Mouse (Mus musculus) kidney, adult 9 months (tissue): ENCODE measurements around the gene Tm9sf4.

Source experiments
- DNase-seq: peaks from one replicate; pipeline ENCODE4 v3.0.0; 2022

The Tm9sf4 gene

GRCm38 (mm10) chr2:153161684-153162080, 579 bp downstream of the Tm9sf4 start:
- DNase-seq, result no peak

DNA sequence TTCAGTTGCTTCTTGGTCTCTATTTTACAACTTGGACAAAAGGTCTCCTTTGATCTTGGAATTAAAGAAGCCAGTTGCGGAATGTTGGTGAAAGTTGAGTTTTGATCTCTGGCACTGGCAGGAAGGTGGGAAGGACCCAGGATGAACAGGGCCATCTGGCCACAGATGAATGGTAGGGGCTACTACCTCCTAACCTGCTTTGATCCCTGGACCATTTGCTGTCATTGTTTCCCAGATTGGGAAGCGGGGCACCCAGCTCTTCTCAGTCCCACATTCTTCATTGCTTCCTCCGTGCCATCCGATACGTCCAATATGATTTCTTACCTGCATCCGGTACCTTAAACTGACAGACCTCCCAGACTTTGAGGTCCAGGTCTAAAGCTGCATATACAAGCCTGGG, 6.0 kb downstream of the Tm9sf4 start:
- no peak for DNase-seq

DNA sequence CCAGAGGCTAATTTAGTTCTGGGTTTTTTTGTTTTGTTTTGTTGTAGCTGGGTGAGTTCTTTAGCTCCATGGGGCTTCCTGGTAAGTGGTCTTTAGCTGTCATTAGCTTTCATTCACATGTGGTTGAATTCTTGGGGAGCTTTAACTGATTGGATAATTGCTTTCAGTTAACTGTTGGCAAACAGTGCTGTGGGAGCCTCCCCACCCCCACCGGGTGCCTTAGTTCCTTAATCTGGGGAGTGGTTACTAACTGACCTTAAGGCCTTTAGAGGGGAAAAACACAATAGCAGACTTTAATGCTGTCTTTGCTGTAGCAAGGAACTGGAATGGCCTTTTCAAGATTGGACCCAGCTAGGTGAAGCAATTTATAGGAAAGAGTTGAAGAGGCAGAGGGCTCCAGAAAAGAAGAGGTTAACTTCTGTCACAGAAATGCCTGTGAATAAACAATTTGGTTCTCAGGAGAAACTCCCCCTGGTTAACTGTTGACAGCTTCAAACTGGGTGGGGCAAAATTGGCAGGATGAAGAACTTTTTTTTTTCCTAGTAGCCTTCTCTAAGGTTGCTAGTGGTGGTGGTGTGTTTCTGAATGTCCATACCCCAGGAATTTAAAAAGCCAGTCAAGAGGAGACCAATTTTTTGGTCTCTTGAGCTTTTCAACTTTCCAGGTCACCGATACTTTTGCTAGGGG, 7.2 kb downstream of the Tm9sf4 start:
- DNase-seq, result peak; percentile 50

DNA sequence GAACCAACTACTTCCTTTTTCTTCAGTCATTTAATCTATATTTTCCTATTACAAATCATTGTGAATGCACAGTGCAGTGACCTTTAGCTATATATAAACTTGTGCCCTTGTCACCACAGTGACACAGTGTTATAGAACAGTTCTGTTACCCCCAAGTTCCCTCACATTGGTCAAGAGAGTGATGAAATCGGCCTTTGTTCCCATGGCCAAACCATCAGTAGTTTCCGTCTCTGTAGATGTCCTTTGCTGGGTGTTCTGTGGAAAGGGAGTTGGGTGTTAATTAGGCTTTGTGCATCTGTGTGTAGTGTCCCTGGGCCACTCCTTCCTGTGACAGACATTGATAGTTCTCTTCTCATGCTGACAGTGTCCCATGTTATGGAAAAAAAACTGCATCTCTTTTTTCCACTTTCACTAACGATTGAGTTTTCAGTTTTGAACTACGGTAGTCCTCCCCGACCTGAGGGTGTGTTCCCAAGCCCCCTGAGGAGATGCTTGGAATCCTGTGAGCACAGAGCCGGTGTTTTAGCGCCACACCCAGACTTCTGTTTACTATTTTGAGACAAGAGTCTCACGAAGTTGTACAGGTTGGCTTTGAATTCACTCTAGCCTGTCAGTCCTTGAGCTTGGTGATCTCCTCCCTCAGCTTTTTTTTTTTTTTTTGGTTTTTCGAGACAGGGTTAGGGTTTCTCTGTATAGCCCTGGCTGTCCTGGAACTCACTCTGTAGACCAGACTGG, 9.6 kb downstream of the Tm9sf4 start:
- DNase-seq, result no peak

DNA sequence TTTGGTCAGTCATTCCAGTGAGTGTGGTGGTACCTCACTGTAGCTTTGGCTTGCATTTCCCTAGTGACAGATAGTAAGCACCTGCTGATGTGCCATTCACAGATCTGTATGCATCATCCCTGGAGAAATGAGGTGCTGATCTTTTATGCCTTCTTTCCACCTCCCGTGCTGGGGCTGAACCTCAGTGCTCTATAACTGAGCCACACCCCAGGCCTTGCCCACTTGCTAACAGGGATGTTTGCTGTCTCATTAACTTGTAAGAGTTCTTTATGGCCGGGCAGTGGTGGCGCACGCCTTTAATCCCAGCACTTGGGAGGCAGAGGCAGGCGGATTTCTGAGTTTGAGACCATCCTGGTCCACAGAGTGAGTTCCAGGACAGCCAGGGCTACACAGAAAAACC, 10.9 kb downstream of the Tm9sf4 start:
- DNase-seq, result no peak

GRCm38 (mm10) chr2:153175995-153176570, 15.0 kb downstream of the Tm9sf4 start:
- DNase-seq, result no peak

GRCm38 (mm10) chr2:153177188-153177587, 16.1 kb downstream of the Tm9sf4 start:
- peak; percentile 28 for DNase-seq

- peak; percentile 63 for DNase-seq
Measured at GRCm38 (mm10) chr2:153179126-153179860, 18.2 kb downstream of the Tm9sf4 start.

GRCm38 (mm10) chr2:153179961-153180360, 18.9 kb downstream of the Tm9sf4 start:
- no peak for DNase-seq

GRCm38 (mm10) chr2:153186176-153186591, 25.1 kb downstream of the Tm9sf4 start:
- DNase-seq, result no peak

DNA sequence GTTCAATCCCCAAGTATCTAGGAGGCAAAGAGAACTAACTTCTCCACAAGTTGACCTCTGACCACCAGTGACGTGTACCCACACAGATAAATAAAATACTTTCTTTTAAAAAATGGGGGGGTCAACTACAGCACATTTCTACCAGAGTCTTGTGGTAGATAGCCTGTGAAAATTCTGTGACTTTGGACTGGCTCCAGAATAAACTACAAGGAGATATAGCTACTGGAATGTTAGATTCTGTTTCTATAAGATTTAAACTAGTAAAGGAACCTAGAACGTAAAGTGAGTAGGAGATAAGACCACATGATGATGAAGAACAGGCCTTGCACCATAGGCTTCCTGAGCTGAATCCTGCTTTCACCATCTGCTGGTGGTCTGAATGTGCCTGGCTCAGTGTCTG, 26.7 kb downstream of the Tm9sf4 start:
- DNase-seq, result no peak

DNA sequence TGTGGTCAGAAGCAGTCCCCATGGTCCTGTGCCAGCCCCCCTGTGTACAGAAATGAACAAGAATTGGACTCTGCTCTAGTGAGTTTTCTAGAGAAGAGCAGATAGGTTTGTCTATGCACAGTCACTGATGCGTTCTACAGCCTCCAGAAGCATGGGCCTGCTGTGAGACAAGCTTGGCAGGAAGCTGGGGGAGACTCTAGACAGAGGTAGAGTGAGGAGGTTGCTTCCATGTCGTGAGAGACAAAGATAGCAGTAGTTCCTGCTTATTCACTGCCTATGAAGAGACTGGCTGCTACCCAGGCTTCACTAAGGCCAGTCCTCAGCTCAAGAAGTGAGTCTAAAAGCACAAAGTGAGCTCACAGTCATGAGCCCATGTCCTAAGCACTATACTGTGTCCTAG, 30.1 kb downstream of the Tm9sf4 start:
- no peak for DNase-seq

DNA sequence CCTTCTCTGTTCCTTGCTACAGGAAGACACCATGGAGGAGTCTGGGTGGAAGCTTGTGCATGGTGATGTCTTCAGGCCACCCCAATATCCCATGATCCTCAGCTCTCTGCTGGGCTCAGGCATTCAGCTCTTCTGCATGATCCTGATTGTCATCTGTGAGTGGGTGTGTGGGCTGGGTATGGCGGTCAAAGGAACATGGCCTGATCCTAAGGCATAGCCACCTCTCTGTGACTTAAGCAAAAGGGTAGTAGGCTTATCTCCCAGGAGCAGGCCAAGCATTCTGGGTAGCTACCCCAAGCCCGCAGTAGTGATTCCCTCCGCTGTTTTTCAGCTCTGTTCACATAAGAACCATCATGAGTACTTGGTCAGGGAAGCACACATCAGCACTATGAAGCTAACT, 33.2 kb downstream of the Tm9sf4 start:
- DNase-seq, result no peak

DNA sequence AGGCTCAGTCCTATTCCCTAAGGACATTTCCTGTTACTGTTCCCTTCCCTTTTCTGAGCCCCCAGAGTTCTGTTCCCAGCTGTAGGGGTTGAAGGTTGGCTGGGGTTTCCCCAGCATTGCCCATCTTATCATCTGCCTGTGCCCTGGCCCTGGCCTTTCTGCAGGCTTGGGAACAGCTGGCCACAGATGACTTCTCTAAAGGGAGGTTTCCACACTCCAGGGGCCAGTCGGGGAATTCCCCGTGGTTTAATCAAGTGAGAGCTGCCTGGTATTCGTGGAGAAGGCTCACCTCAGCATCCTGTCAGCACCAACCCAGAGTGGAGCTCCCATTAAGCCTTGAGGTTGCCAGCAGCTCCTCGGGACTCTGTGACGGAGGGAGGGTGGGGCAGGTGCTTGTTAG, 37.4 kb downstream of the Tm9sf4 start:
- DNase-seq, result no peak

- no peak for DNase-seq
Measured at GRCm38 (mm10) chr2:153199114-153199513, 38.0 kb downstream of the Tm9sf4 start.

- DNase-seq, result no peak
Measured at GRCm38 (mm10) chr2:153202766-153203165, 41.7 kb downstream of the Tm9sf4 start.

- no peak for DNase-seq
Measured at GRCm38 (mm10) chr2:153208149-153208548, 47.0 kb downstream of the Tm9sf4 start.

GRCm38 (mm10) chr2:153209286-153209685, 48.2 kb downstream of the Tm9sf4 start:
- no peak for DNase-seq

DNA sequence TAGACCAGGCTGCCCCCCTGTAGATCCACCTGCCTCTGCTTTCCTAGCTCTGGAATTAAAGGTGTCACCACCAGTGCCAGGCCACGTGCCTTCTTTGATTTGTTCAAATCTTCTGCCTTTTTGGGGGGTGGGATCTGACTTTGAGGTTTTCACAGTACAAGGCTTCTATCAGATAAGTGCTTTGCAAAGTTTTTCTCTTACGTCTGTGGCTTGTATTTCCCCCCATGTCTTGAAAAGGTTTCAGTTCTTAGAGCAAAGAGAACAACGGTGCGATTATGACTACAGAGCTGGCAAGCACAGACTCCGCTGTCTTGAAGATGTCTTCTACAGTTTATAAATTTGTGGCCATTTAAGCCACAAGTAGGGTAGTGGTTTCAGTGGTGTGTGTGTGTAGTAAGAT, 50.3 kb downstream of the Tm9sf4 start:
- no peak for DNase-seq

- no peak for DNase-seq
Measured at GRCm38 (mm10) chr2:153213351-153213750, 52.2 kb downstream of the Tm9sf4 start.

GRCm38 (mm10) chr2:153214771-153215259, 53.7 kb downstream of the Tm9sf4 start:
- no peak for DNase-seq

DNA sequence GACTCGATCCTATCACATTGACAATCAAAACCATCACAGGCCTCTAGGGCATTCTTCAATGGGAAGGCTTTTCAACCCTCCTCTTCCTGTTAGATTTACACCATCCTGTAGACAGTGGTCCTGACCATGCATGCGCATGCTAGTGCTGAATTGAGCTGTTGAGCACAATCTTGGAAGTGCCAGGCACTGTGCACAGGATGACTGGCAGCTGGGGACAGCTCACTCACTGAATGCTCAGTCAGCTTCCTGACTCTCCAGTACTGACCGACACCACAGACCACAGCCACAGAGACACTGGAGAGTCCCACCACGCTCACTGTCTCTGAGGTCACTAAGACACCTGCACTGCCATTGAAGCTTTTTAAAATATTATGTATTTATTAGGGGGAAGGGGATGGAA, 54.3 kb downstream of the Tm9sf4 start:
- no peak for DNase-seq

- no peak for DNase-seq
Measured at GRCm38 (mm10) chr2:153217826-153218340, 56.8 kb downstream of the Tm9sf4 start.
